Mouse (Mus musculus): ENCODE data around the gene Wdr73.
"Not testable (repeated sequence)": the region's sequence is repeated elsewhere in the genome, so short reads cannot be mapped to it uniquely, and the experiment has no call there.

Wdr73 gene

GRCm38 (mm10) chr7:80900944-80901501 is at the start of gene Wdr73:
Wdr73 (minus strand) TSS chr7:80901269.
- DNase-seq (ENCODE audit: low spot score in 2 of 2): peak; percentile 77 to 87

GRCm38 (mm10) chr7:80947445-80948350 is 46.6 kb upstream of the Wdr73 start, which contains the start of gene Sec11a:
Sec11a (minus strand) TSS chr7:80947780.
- peak; percentile 86 to 88 for DNase-seq (ENCODE audit: low spot score in 2 of 2)

- no peak for DNase-seq (ENCODE audit: low spot score in 2 of 2)
Measured at GRCm38 (mm10) chr7:80939808-80940207, 38.7 kb upstream of the Wdr73 start.

- DNase-seq (ENCODE audit: low spot score in 2 of 2): not testable (repeated sequence)
Measured at GRCm38 (mm10) chr7:80937304-80937666, 36.2 kb upstream of the Wdr73 start.

- not testable (repeated sequence) for DNase-seq (ENCODE audit: low spot score in 2 of 2)
Measured at GRCm38 (mm10) chr7:80936617-80937303, 35.7 kb upstream of the Wdr73 start.

GRCm38 (mm10) chr7:80935834-80936233 is 34.8 kb upstream of the Wdr73 start:
- DNase-seq (ENCODE audit: low spot score in 2 of 2): no peak

- no peak for DNase-seq (ENCODE audit: low spot score in 2 of 2)
Measured at GRCm38 (mm10) chr7:80932777-80933176, 31.7 kb upstream of the Wdr73 start.

GRCm38 (mm10) chr7:80931618-80932207 is 30.6 kb upstream of the Wdr73 start:
- DNase-seq (ENCODE audit: low spot score in 2 of 2): no peak

- no peak for DNase-seq (ENCODE audit: low spot score in 2 of 2)
Measured at GRCm38 (mm10) chr7:80923165-80923564, 22.1 kb upstream of the Wdr73 start.

GRCm38 (mm10) chr7:80919647-80920008 is 18.6 kb upstream of the Wdr73 start:
- DNase-seq (ENCODE audit: low spot score in 2 of 2): no peak

GRCm38 (mm10) chr7:80918982-80919646 is 18.0 kb upstream of the Wdr73 start:
- peak in 1 of 2 experiments; percentile 17 for DNase-seq (ENCODE audit: low spot score in 2 of 2)

- DNase-seq (ENCODE audit: low spot score in 2 of 2): no peak
Measured at GRCm38 (mm10) chr7:80917916-80918465, 16.9 kb upstream of the Wdr73 start.

GRCm38 (mm10) chr7:80912496-80912895 is 11.4 kb upstream of the Wdr73 start:
- DNase-seq (ENCODE audit: low spot score in 2 of 2): no peak

- no peak for DNase-seq (ENCODE audit: low spot score in 2 of 2)
Measured at GRCm38 (mm10) chr7:80911053-80911452, 10.0 kb upstream of the Wdr73 start.

- peak in 1 of 2 experiments; percentile 31 for DNase-seq (ENCODE audit: low spot score in 2 of 2)
Measured at GRCm38 (mm10) chr7:80904921-80905515, 3.9 kb upstream of the Wdr73 start, which contains the start of gene Nmb. Nmb (minus strand) TSS chr7:80905076.

- DNase-seq (ENCODE audit: low spot score in 2 of 2): no peak
Measured at GRCm38 (mm10) chr7:80903625-80904422, 2.8 kb upstream of the Wdr73 start.

- no peak for DNase-seq (ENCODE audit: low spot score in 2 of 2)
Measured at GRCm38 (mm10) chr7:80901541-80902274, 639 bp upstream of the Wdr73 start.

GRCm38 (mm10) chr7:80897721-80898120 is 3.3 kb downstream of the Wdr73 start:
- no peak for DNase-seq (ENCODE audit: low spot score in 2 of 2)

- no peak for DNase-seq (ENCODE audit: low spot score in 2 of 2)
Measured at GRCm38 (mm10) chr7:80897134-80897533, 3.9 kb downstream of the Wdr73 start.
